Mouse (Mus musculus) subcutaneous adipose tissue, adult 2 months (tissue): Measurements from ENCODE around the gene Enho. TPM values are rescaled to one million over a fixed set of nuclear protein-coding genes. Genes with fewer than 3 reads are reported as not detected.

Source experiments
- polyA plus RNA-seq: library from polyadenylated mRNA; depleted of rRNA; stranded (reverse); fragments of >200 nt; gene quantifications from 2 replicates; pipeline ENCODE4 v1.2.3, GENCODE M21; 2012; ENCODE audit warnings: low replicate concordance; rRNA removed

The Enho gene
- 11.0 and 13.5 TPM in 2 replicates for polyA plus RNA-seq

DNA sequence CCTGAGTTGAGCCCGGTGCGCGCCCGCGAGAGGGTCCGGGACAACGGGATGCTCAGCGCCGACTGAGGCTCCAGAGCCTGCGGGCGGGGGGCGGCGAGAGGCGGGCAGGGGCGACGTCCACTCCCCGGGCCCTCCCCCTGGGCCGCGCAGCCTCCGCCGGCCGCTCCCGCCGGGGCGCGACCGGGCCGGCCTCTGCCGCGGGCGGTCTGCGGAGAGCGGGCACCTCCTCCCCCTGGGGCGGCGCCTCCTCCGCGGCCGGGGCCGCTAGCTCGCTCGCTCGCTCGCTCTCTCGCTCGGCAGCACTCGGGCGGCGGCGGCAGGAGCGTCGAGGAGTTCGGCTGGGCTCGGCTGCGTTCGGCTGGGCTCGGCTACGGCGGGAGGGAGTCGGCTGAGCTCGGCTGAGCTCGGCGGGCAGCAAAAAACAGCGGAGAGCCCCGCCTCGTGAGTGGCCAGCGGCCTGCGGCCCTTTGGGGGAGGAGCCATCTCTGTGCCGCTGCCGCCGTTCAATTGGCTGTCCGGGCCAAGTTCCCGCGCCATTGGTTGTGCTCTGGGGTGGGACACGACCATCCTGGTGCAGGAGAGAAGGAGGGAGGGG, at the start of gene Enho:
Gene Enho, minus strand, starts transcription at position 412 of the 595 bp plus-strand sequence.

Other genes starting within 250 kb of the Enho start
- gene Kif24, start 175.4 kb downstream of the Enho start, polyA plus RNA-seq = 0.27 and 1.3 TPM in 2 replicates
- 23.4 and 27.8 TPM in 2 replicates for gene Nudt2, start 175.2 kb downstream of the Enho start, polyA plus RNA-seq
- 15.4 and 32.5 TPM in 2 replicates for gene AI464131, start 137.2 kb downstream of the Enho start, polyA plus RNA-seq
- gene 1110017D15Rik, start 123.0 kb downstream of the Enho start, polyA plus RNA-seq = 0.27 TPM in 1 of 2 replicates, not detected in the other
- 28.0 and 28.1 TPM in 2 replicates for gene Fam219a, start 70.8 kb downstream of the Enho start, polyA plus RNA-seq
- 0.48 and 0.79 TPM in 2 replicates for gene Dnaic1, start 70.5 kb downstream of the Enho start, polyA plus RNA-seq
- 2.4 and 3.0 TPM in 2 replicates for gene Cntfr, start 56.8 kb upstream of the Enho start, polyA plus RNA-seq
- 80.9 and 150 TPM in 2 replicates for gene Il11ra1, start 59.7 kb upstream of the Enho start, polyA plus RNA-seq
- gene Rpp25l, start 73.2 kb upstream of the Enho start, polyA plus RNA-seq = 35.2 and 49.7 TPM in 2 replicates
- 44.0 and 82.9 TPM in 2 replicates for gene Dctn3, start 82.8 kb upstream of the Enho start, polyA plus RNA-seq
- gene Arid3c, start 90.8 kb upstream of the Enho start, polyA plus RNA-seq = not detected in 2 replicates
- 66.8 and 101 TPM in 2 replicates for gene Galt, start 114.9 kb upstream of the Enho start, polyA plus RNA-seq
- gene Sigmar1, start 115.8 kb upstream of the Enho start, polyA plus RNA-seq = 196 and 284 TPM in 2 replicates
- 42.2 and 56.4 TPM in 2 replicates for gene Ccl27a, start 133.9 kb upstream of the Enho start, polyA plus RNA-seq